Mouse (Mus musculus): ENCODE results near the gene Gm9747. TPM values are rescaled to one million over a fixed set of nuclear protein-coding genes. Genes with fewer than 3 reads are reported as not detected.

The Gm9747 gene
- 0.16 and 0.23 TPM in 2 replicates for polyA plus RNA-seq (2012; rRNA removed)

DNA sequence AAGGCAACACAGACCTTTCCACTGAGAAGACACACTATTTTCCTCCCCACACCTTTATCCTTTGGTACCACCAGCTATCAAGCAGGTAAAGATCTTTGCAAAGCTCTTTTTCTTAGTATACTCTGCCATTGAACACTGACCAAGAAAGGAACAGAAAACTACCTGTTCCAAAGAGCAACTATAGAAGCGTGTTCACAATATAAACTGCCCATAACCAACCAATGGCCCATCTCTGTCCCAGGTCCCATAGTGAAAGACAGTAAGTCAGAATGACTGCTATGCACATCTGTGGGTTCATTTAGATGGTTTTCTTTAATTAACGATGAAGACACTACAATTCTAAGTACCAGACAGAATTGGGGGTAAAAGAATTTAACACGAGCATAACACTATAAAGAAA lies at the start of gene Gm9747:
TSS of gene Gm9747 (plus strand) at position 301 of the 400 bp plus-strand sequence.

Other genes starting within 250 kb of the Gm9747 start
- 12.2 and 14.2 TPM in 2 replicates for gene Irs1, start 58.3 kb downstream of the Gm9747 start, polyA plus RNA-seq (2012; rRNA removed)
- 5.7 and 6.2 TPM in 2 replicates for gene Rhbdd1, start 83.3 kb downstream of the Gm9747 start, polyA plus RNA-seq (2012; rRNA removed)

Measured in central nervous system, embryonic 14 days (tissue).